Mouse (Mus musculus) lung, embryonic 15.5 days (tissue): Measurements from ENCODE around the gene Ogdhl. TPM values are rescaled to one million over a fixed set of nuclear protein-coding genes. Genes with fewer than 3 reads are reported as not detected.

Source experiments
- ATAC-seq: fragments of 200-750 bp; cut with Nextera tagmentation; 2 replicates; pipeline ENCODE4 v1.8.0; 2017; ENCODE audit warnings: moderate number of reproducible peaks, borderline replicate concordance; ENCODE audit not compliant: low FRiP score, low TSS enrichment; ENCODE audit errors: extremely low read depth
- H3K27ac ChIP-seq: fragments of 300-500 bp; sonication (generic); 2 replicates; pipeline ENCODE4 v1.5.1; 2015; ENCODE audit warnings: moderate library complexity, mild to moderate bottlenecking, inconsistent platforms
- H3K27me3 ChIP-seq: fragments of 300-500 bp; sonication (generic); 2 replicates; pipeline ENCODE4 v1.6.1; 2015; ENCODE audit warnings: inconsistent platforms
- H3K36me3 ChIP-seq: fragments of 300-500 bp; sonication (generic); 2 replicates; pipeline ENCODE4 v1.6.1; 2015; ENCODE audit warnings: inconsistent platforms
- H3K4me1 ChIP-seq: fragments of 300-500 bp; sonication (generic); 2 replicates; pipeline ENCODE4 v1.6.1; 2015; ENCODE audit warnings: inconsistent platforms
- H3K4me2 ChIP-seq: fragments of 300-500 bp; sonication (generic); 2 replicates; pipeline ENCODE4 v1.6.1; 2015; ENCODE audit warnings: inconsistent platforms, mild to moderate bottlenecking, moderate library complexity
- H3K4me3 ChIP-seq: fragments of 300-500 bp; sonication (generic); 2 replicates; pipeline ENCODE4 v1.5.1; 2015; ENCODE audit warnings: mild to moderate bottlenecking, inconsistent platforms
- H3K9ac ChIP-seq: fragments of 300-500 bp; sonication (generic); 2 replicates; pipeline ENCODE4 v1.6.1; 2015; ENCODE audit warnings: inconsistent platforms
- H3K9me3 ChIP-seq: fragments of 300-500 bp; sonication (generic); 2 replicates; pipeline ENCODE4 v1.6.1; 2016; ENCODE audit warnings: inconsistent platforms
- WGBS: fragments of 180-500 bp; shearing (Covaris S2); methylation state at CpG from one replicate; pipeline ENCODE4 v1.1.7; 2015; 5-methylcytosine and 5-hydroxymethylcytosine counted together
- polyA plus RNA-seq: library from polyadenylated mRNA; unstranded; fragments of >200 nt; fragmentation: Nextera tagmentation; extraction: Ambion mirVana; gene quantifications from 2 replicates; pipeline ENCODE4 v1.2.1, GENCODE M21; 2015

The Ogdhl gene
- polyA plus RNA-seq, 1 experiment from 2014 or later, result 10.3 TPM

DNA sequence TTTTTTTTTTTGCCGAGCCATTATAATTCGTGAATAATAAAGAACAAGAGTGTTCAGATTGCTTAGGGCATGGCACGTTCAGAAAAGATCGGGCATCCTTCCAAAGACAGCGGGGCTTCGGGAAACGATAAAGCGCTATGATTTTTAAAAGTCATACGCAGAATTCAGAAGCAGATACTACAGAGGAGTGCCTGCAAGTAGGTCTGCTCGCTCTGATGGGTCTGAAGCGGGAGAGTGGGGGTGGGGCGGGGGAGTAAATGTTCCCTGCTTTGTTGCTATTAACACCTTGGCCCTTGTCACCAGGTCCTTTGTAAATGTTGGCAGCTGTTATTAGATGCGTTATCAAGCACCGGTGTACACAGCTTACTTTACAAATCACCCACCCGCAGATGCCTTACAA lies 59.8 kb downstream of the Ogdhl start:
- Histone ChIP-seq H3K36me3 (no peaks in the 10 kb centered on the region), H3K4me1 (no peaks in the 10 kb centered on the region), H3K9me3 (no peaks in the 10 kb centered on the region), H3K27me3 (peaks cover 28% of the 10 kb centered on the region), H3K4me3 (no peak overlapping the region), H3K4me2 (no peak overlapping the region), H3K9ac (no peak overlapping the region), H3K27ac (no peak overlapping the region)
- no peak for ATAC-seq
- 31% methylated on average over 15 of the region's 15 CpGs for WGBS

DNA sequence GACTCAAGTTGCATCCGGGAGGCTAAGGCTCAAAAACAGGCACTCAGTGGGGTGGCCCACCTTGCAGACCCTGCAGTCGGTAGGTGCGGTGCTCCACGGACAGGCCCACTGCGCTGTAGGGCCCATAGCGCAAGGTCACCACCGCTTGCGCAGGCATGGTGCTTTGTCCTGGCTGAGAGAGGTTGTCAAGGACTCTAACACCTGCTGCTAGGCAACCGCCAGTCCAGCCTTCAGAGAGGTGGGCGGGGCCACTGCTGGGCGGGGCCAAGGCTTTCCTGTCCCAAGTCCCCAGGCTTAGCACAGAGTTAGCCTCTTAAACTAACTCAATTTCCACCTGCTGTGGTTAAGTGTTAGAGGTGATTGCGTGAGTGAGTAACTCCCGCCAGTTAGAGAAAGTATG lies 66.4 kb downstream of the Ogdhl start, which contains the start of gene 1700024G13Rik:
1700024G13Rik (minus strand) TSS at position 196 of the 400 bp plus-strand sequence.
- 0 out of 2 replicates have a peak within 1 kb of the TSS, but pooled peaks have one; percentile 11 for H3K4me2 ChIP-seq
- no peak within 1 kb of the TSS for H3K9ac ChIP-seq
- 3% methylated on average over 13 of the region's 13 CpGs for WGBS
- no peak within 1 kb of the TSS for H3K27ac ChIP-seq
- H3K27me3 ChIP-seq, result no peaks in the 10 kb centered on the region
- no peaks in the 10 kb centered on the region for H3K9me3 ChIP-seq
- peak; percentile 78 for ATAC-seq
- H3K4me3 ChIP-seq, result no peak within 1 kb of the TSS
- H3K36me3 ChIP-seq, result no peaks in the 10 kb centered on the region
- H3K4me1 ChIP-seq, result no peaks in the 10 kb centered on the region

Other genes with a start within 250 kb of the Ogdhl start
- 19.0 and 20.9 TPM in 2 replicates for gene Oxnad1, start 236.6 kb upstream of the Ogdhl start, polyA plus RNA-seq
- 74.9 and 84.6 TPM in 2 replicates for gene Dph3, start 236.3 kb upstream of the Ogdhl start, polyA plus RNA-seq
- not detected in 2 replicates for gene Msmb, start 180.0 kb upstream of the Ogdhl start, polyA plus RNA-seq
- 97.6 and 100 TPM in 2 replicates for gene Ncoa4, start 162.2 kb upstream of the Ogdhl start, polyA plus RNA-seq
- gene Timm23, start 120.1 kb upstream of the Ogdhl start, polyA plus RNA-seq, result 252 and 264 TPM in 2 replicates
- gene Parg, start 120.1 kb upstream of the Ogdhl start, polyA plus RNA-seq, result 37.9 and 39.7 TPM in 2 replicates
- 0.41 TPM in 1 of 2 replicates, not detected in the other for gene 1700024G13Rik, start 66.4 kb downstream of the Ogdhl start, polyA plus RNA-seq
- 0.34 and 1.4 TPM in 2 replicates for gene Slc18a3, start 142.8 kb downstream of the Ogdhl start, polyA plus RNA-seq
- 0.11 TPM in 1 of 2 replicates, not detected in the other for gene Chat, start 144.0 kb downstream of the Ogdhl start, polyA plus RNA-seq
- 13.5 and 21.0 TPM in 2 replicates for gene Ercc6, start 191.5 kb downstream of the Ogdhl start, polyA plus RNA-seq